Mouse (Mus musculus): ENCODE results near the gene Cbr2.

DNA sequence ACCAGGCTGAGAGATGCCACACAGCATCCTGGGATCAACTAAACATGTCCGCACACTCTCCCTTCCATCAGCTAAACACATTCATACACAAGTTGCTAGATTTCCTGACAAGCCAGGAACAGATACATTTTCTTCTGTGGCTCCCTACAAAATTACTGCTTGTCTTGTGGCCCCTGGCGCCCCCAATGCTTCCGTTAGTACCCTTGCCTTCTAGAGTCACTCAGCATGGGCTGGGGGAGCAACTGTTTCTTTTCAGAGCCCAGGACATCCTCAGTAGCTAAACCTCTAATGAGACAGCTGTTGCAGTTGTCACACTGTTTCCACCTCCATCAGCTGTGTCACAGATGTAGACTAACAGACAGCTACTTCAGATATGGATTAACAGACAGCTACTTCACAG is 40.8 kb upstream of the Cbr2 start:
- TF ChIP-seq POLR2A (IDR thresholded peaks at IDR 0.05; ENCODE audit: extremely low read depth, insufficient read depth, low read length) = no peak
- no peak for TF ChIP-seq CTCF (IDR thresholded peaks at IDR 0.05; ENCODE audit: low read depth, low read length)

Measured in liver, adult 2 months (tissue).